Mouse (Mus musculus) liver, embryonic 14.5 days (tissue): ENCODE measurements around the gene Mrps6.

ENCODE experiments used
- CTCF ChIP-seq: IDR thresholded peaks from 2 replicates; pipeline ENCODE4 v1.5.1; 2016; ENCODE audit warnings: antibody characterized with exemption, low read depth, control low read depth
- EP300 ChIP-seq: IDR thresholded peaks from 2 replicates; pipeline ENCODE4 v1.6.1; 2016; ENCODE audit warnings: antibody characterized with exemption, low read depth

GRCm38 (mm10) chr16:92141021-92141420 is 83.0 kb downstream of the Mrps6 start:
- TF ChIP-seq CTCF: no peak
- TF ChIP-seq EP300: no peak
